Mouse (Mus musculus): ENCODE results near the gene Rhox2c. TPM values are rescaled to one million over a fixed set of nuclear protein-coding genes. Genes with fewer than 3 reads are reported as not detected.
"Not testable (repeated sequence)": the region's sequence is repeated elsewhere in the genome, so short reads cannot be mapped to it uniquely, and the experiment has no call there.

Gene Rhox2c
- not detected in 2 replicates for polyA plus RNA-seq (2015; fragmentation: Nextera tagmentation; extraction: Ambion mirVana)

DNA sequence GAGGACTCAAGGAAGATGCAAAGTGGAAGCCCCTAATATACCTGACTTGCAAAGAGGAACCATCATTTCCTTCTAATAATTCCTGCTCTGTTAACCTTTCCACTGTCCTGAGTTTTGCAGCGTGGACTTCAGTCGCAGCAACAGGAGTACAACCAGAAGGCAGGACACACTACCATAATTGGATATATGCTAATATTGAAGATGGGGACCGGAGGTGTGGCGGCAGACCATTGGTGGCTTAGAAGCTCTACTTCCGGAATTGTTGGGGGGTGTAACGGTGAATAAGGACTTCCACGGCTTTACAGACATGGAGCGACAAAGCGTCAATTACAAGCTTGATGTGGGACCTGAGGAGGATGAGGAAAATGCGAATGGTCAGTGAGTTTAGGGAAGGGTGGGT lies at the start of gene Rhox2c:
Gene Rhox2c, plus strand, starts transcription at position 301 of the 400 bp plus-strand sequence.
- WGBS: 95% methylated on average over 8 of the region's 10 CpGs
- not testable (repeated sequence) for H3K9me3 ChIP-seq; ATAC-seq (ENCODE audit: extremely low read depth, insufficient number of reproducible peaks, low FRiP score, low TSS enrichment); H3K9ac ChIP-seq; H3K27ac ChIP-seq (replicated peaks); H3K4me1 ChIP-seq; H3K4me3 ChIP-seq; H3K36me3 ChIP-seq; H3K27me3 ChIP-seq (replicated peaks); H3K4me2 ChIP-seq

DNA sequence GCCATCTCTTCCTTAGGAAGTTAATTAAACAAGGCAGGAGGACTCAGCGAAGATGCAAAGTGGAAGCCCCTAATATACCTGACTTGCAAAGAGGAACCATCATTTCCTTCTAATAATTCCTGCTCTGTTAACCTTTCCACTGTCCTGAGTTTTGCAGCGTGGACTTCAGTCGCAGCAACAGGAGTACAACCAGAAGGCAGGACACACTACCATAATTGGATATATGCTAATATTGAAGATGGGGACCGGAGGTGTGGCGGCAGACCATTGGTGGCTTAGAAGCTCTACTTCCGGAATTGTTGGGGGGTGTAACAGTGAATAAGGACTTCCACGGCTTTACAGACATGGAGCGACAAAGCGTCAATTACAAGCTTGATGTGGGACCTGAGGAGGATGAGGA lies 41.7 kb upstream of the Rhox2c start, which contains the start of gene Rhox2b:
Gene Rhox2b, plus strand, starts transcription at position 301 of the 400 bp plus-strand sequence.
- H3K9ac ChIP-seq; H3K27ac ChIP-seq (replicated peaks); ATAC-seq (ENCODE audit: extremely low read depth, insufficient number of reproducible peaks, low FRiP score, low TSS enrichment); H3K36me3 ChIP-seq; H3K9me3 ChIP-seq; H3K4me2 ChIP-seq; H3K4me3 ChIP-seq; H3K27me3 ChIP-seq (replicated peaks); H3K4me1 ChIP-seq: not testable (repeated sequence)
- WGBS: no CpG with 5 or more reads among the region's 9 CpGs

DNA sequence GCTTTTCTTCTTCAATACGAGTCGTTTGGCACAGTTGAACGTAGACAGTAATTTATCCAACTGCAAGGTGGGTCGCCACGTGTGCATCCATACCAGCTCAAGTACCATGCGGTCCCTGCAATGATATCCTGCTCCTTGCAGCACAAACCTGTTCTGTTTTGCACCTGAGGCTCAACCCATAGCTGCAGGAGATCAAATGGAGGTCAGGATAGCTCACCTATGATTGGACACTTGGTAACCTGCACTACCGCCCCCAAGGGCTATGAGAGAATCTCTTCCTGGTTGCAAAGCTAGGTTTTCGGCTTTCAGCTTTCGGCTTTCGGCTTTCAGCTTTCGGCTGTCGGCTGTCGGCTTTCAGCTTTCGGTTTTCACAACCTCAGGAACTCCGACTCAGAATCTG lies 21.3 kb upstream of the Rhox2c start, which contains the start of gene Rhox4b:
Gene Rhox4b, plus strand, starts transcription at position 301 of the 400 bp plus-strand sequence.
- not testable (repeated sequence) for H3K4me2 ChIP-seq; H3K36me3 ChIP-seq; ATAC-seq (ENCODE audit: extremely low read depth, insufficient number of reproducible peaks, low FRiP score, low TSS enrichment); H3K27me3 ChIP-seq (replicated peaks); H3K4me1 ChIP-seq; H3K27ac ChIP-seq (replicated peaks); H3K9me3 ChIP-seq; H3K4me3 ChIP-seq; H3K9ac ChIP-seq
- WGBS: 83% methylated on average over 14 of the region's 15 CpGs

DNA sequence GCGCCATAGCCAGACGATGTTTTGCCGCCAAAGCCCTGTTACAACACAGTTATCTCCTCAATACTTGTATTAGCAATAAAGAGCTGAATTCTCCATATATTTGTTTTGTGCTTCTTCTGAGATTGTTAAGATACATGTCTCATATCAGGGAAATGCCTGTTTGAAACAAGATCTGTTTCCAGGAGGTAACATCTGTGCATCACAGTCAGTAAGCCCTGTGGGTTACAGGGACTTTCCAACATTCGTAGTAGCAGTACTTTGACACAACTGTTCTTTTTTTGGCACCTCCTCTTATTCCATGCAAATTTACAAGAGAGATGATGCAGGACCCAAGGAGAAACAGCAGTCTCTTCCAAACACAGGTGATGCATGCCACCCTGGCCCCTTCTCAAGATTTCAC lies 4.8 kb downstream of the Rhox2c start, which contains the start of gene Rhox3c:
Gene Rhox3c, plus strand, starts transcription at position 301 of the 400 bp plus-strand sequence.
- H3K4me1 ChIP-seq, H3K9me3 ChIP-seq: not testable (repeated sequence)
- 83% methylated on average over 3 of the region's 4 CpGs for WGBS

DNA sequence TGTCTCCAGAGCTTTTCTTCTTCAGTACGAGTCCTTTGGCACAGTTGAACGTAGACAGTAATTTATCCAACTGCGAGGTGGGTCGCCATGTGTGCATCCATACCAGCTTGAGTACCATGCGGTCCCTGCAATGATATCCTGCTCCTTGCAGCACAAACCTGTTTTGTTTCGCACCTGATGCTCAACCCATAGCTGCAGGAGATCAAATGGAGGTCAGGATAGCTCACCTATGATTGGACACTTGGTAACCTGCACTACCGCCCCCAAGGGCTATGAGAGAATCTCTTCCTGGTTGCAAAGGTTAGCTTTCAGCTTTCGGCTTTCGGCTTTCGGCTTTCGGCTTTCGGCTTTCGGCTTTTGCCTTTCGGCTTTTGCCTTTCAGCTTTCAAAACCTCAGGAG lies 26.6 kb downstream of the Rhox2c start, which contains the start of gene Rhox4c:
Gene Rhox4c, plus strand, starts transcription at position 301 of the 400 bp plus-strand sequence.
- H3K9ac ChIP-seq; H3K36me3 ChIP-seq; H3K9me3 ChIP-seq; H3K27ac ChIP-seq (replicated peaks); H3K27me3 ChIP-seq (replicated peaks); H3K4me1 ChIP-seq; H3K4me3 ChIP-seq; ATAC-seq (ENCODE audit: extremely low read depth, insufficient number of reproducible peaks, low FRiP score, low TSS enrichment); H3K4me2 ChIP-seq: not testable (repeated sequence)
- WGBS: 91% methylated on average over 14 of the region's 14 CpGs

More for the DNA sequence above, 4.8 kb downstream of the Rhox2c start, which contains the start of gene Rhox3c:
- H3K4me3 ChIP-seq; H3K27me3 ChIP-seq (replicated peaks); ATAC-seq (ENCODE audit: extremely low read depth, insufficient number of reproducible peaks, low FRiP score, low TSS enrichment); H3K4me2 ChIP-seq; H3K27ac ChIP-seq (replicated peaks); H3K9ac ChIP-seq; H3K36me3 ChIP-seq: not testable (repeated sequence)

GRCm38 (mm10) chrX:37514059-37514458 lies 60.6 kb downstream of the Rhox2c start, which contains the start of gene Rhox4d:
TSS of gene Rhox4d (plus strand) at chrX:37514359.
- not testable (repeated sequence) for ATAC-seq (ENCODE audit: extremely low read depth, insufficient number of reproducible peaks, low FRiP score, low TSS enrichment); H3K4me1 ChIP-seq
- 91% methylated on average over 17 of the region's 18 CpGs for WGBS

More at GRCm38 (mm10) chrX:37514059-37514458, 60.6 kb downstream of the Rhox2c start, which contains the start of gene Rhox4d:
- not testable (repeated sequence) for H3K9ac ChIP-seq; H3K36me3 ChIP-seq; H3K9me3 ChIP-seq; H3K4me2 ChIP-seq; H3K27ac ChIP-seq (replicated peaks); H3K27me3 ChIP-seq (replicated peaks); H3K4me3 ChIP-seq

Other genes starting within 250 kb of the Rhox2c start
- gene Gm9, start 242.6 kb upstream of the Rhox2c start, polyA plus RNA-seq (2015; fragmentation: Nextera tagmentation; extraction: Ambion mirVana): not detected in 2 replicates
- gene Rhox1, start 231.4 kb upstream of the Rhox2c start, polyA plus RNA-seq (2015; fragmentation: Nextera tagmentation; extraction: Ambion mirVana): not detected in 2 replicates
- not detected in 2 replicates for gene Rhox2a, start 208.7 kb upstream of the Rhox2c start, polyA plus RNA-seq (2015; fragmentation: Nextera tagmentation; extraction: Ambion mirVana)
- gene Rhox3a, start 203.8 kb upstream of the Rhox2c start, polyA plus RNA-seq (2015; fragmentation: Nextera tagmentation; extraction: Ambion mirVana): not detected in 2 replicates
- gene Rhox4a, start 188.3 kb upstream of the Rhox2c start, polyA plus RNA-seq (2015; fragmentation: Nextera tagmentation; extraction: Ambion mirVana): not detected in 2 replicates
- gene Rhox3a2, start 73.7 kb upstream of the Rhox2c start, polyA plus RNA-seq (2015; fragmentation: Nextera tagmentation; extraction: Ambion mirVana): not detected in 2 replicates
- 0.17 TPM in 1 of 2 replicates, not detected in the other for gene Rhox4a2, start 62.8 kb upstream of the Rhox2c start, polyA plus RNA-seq (2015; fragmentation: Nextera tagmentation; extraction: Ambion mirVana)
- gene Rhox2b, start 41.6 kb upstream of the Rhox2c start, polyA plus RNA-seq (2015; fragmentation: Nextera tagmentation; extraction: Ambion mirVana): not detected in 2 replicates
- not detected in 2 replicates for gene Rhox4b, start 21.2 kb upstream of the Rhox2c start, polyA plus RNA-seq (2015; fragmentation: Nextera tagmentation; extraction: Ambion mirVana)
- gene Rhox3c, start 4.9 kb downstream of the Rhox2c start, polyA plus RNA-seq (2015; fragmentation: Nextera tagmentation; extraction: Ambion mirVana): not detected in 2 replicates
- gene Rhox4c, start 26.7 kb downstream of the Rhox2c start, polyA plus RNA-seq (2015; fragmentation: Nextera tagmentation; extraction: Ambion mirVana): not detected in 2 replicates
- gene Rhox2d, start 39.7 kb downstream of the Rhox2c start, polyA plus RNA-seq (2015; fragmentation: Nextera tagmentation; extraction: Ambion mirVana): not detected in 2 replicates
- not detected in 2 replicates for gene Rhox4d, start 60.7 kb downstream of the Rhox2c start, polyA plus RNA-seq (2015; fragmentation: Nextera tagmentation; extraction: Ambion mirVana)
- not detected in 2 replicates for gene Rhox2e, start 76.8 kb downstream of the Rhox2c start, polyA plus RNA-seq (2015; fragmentation: Nextera tagmentation; extraction: Ambion mirVana)
- gene Rhox3e, start 88.3 kb downstream of the Rhox2c start, polyA plus RNA-seq (2015; fragmentation: Nextera tagmentation; extraction: Ambion mirVana): not detected in 2 replicates
- gene Rhox4e, start 103.7 kb downstream of the Rhox2c start, polyA plus RNA-seq (2015; fragmentation: Nextera tagmentation; extraction: Ambion mirVana): not detected in 2 replicates
- not detected in 2 replicates for gene Rhox2f, start 117.7 kb downstream of the Rhox2c start, polyA plus RNA-seq (2015; fragmentation: Nextera tagmentation; extraction: Ambion mirVana)
- not detected in 2 replicates for gene Rhox3f, start 127.3 kb downstream of the Rhox2c start, polyA plus RNA-seq (2015; fragmentation: Nextera tagmentation; extraction: Ambion mirVana)
- gene Rhox4f, start 154.0 kb downstream of the Rhox2c start, polyA plus RNA-seq (2015; fragmentation: Nextera tagmentation; extraction: Ambion mirVana): not detected in 2 replicates
- not detected in 2 replicates for gene Rhox3g, start 174.9 kb downstream of the Rhox2c start, polyA plus RNA-seq (2015; fragmentation: Nextera tagmentation; extraction: Ambion mirVana)
- gene Rhox2g, start 189.8 kb downstream of the Rhox2c start, polyA plus RNA-seq (2015; fragmentation: Nextera tagmentation; extraction: Ambion mirVana): not detected in 2 replicates
- gene Rhox4g, start 197.6 kb downstream of the Rhox2c start, polyA plus RNA-seq (2015; fragmentation: Nextera tagmentation; extraction: Ambion mirVana): not detected in 2 replicates
- gene Rhox3h, start 215.1 kb downstream of the Rhox2c start, polyA plus RNA-seq (2015; fragmentation: Nextera tagmentation; extraction: Ambion mirVana): not detected in 2 replicates
- not detected in 2 replicates for gene Rhox2h, start 219.6 kb downstream of the Rhox2c start, polyA plus RNA-seq (2015; fragmentation: Nextera tagmentation; extraction: Ambion mirVana)